Comparison of ENCODE assay signal across 34 mouse cellular contexts in genomic region chr19:29116796-29117195, GRCm38 (mm10).
"Had no signal": no experiment of that assay in that cellular context is flagged by ENCODE, and none has a peak within 500 bp of the region (broad histone marks: within the 10 kb centered on the region; RNA-seq: fewer than 3 reads in every experiment).

No protein-coding gene starts in this region.

- H3K27ac ChIP-seq: heart, adult 2 months; heart, embryonic 10.5 days; heart, embryonic 13.5 days; heart, embryonic 15.5 days; hindbrain, embryonic 10.5 days; hindbrain, embryonic 12.5 days; hindbrain, embryonic 13.5 days; hindbrain, embryonic 14.5 days; hindbrain, embryonic 15.5 days; hindbrain, postnatal 0 days; intestine, embryonic 15.5 days; kidney, embryonic 15.5 days; kidney, postnatal 0 days; layer of hippocampus, adult 2 months had no signal

- H3K4me2 ChIP-seq: heart, embryonic 11.5 days; heart, embryonic 12.5 days; heart, embryonic 13.5 days; heart, embryonic 15.5 days; hindbrain, embryonic 12.5 days; hindbrain, embryonic 13.5 days; hindbrain, embryonic 14.5 days; hindbrain, embryonic 15.5 days; intestine, embryonic 15.5 days; kidney, embryonic 15.5 days had no signal

- H3K4me1 ChIP-seq: heart, embryonic 13.5 days; heart, embryonic 15.5 days; hindbrain, embryonic 12.5 days; hindbrain, embryonic 13.5 days; hindbrain, embryonic 15.5 days; intestine, embryonic 15.5 days had no signal

- ATAC-seq: hindbrain, embryonic 16.5 days; hindbrain, postnatal 0 days; inflammation-experienced regulatory T-cells, adult 6 months; intestine, embryonic 15.5 days; intestine, embryonic 16.5 days; intestine, postnatal 0 days had no signal

- H3K9ac ChIP-seq: heart, embryonic 12.5 days; heart, embryonic 13.5 days; heart, embryonic 15.5 days; hindbrain, embryonic 12.5 days; hindbrain, embryonic 13.5 days; hindbrain, embryonic 14.5 days; hindbrain, embryonic 15.5 days; intestine, embryonic 15.5 days; kidney, embryonic 15.5 days had no signal

- H3K9me3 ChIP-seq: heart, embryonic 10.5 days; heart, embryonic 12.5 days; heart, embryonic 13.5 days; heart, embryonic 15.5 days; hindbrain, embryonic 10.5 days; hindbrain, embryonic 12.5 days; hindbrain, embryonic 13.5 days; hindbrain, embryonic 15.5 days; intestine, embryonic 15.5 days; kidney, embryonic 15.5 days had no signal

- H3K4me3 ChIP-seq: heart, adult 2 months; heart, embryonic 10.5 days; heart, embryonic 12.5 days; heart, embryonic 13.5 days; heart, embryonic 15.5 days; hindbrain, embryonic 10.5 days; hindbrain, embryonic 12.5 days; hindbrain, embryonic 13.5 days; hindbrain, embryonic 15.5 days; intestine, embryonic 15.5 days; kidney, embryonic 15.5 days; layer of hippocampus, adult 2 months had no signal

- H3K27me3 ChIP-seq: heart, embryonic 12.5 days; heart, embryonic 13.5 days; heart, embryonic 15.5 days; hindbrain, embryonic 12.5 days; hindbrain, embryonic 13.5 days; hindbrain, embryonic 15.5 days; intestine, embryonic 15.5 days; kidney, embryonic 15.5 days had no signal

- DNase-seq: heart, adult 2 months; heart, postnatal 14 days; heart, postnatal 36 days; heart, postnatal 4 days; kidney, adult 11 months; kidney, adult 18-20 months; kidney, adult 2 months; kidney, adult 8-10 months; kidney, adult 9 months; kidney, postnatal 10 days; kidney, postnatal 14 days; kidney, postnatal 36 days; kidney, postnatal 4 days; layer of hippocampus, adult 9-11 months; layer of hippocampus, postnatal 36 days had no signal
